Mouse (Mus musculus) yolk sac, embryonic 10.5 days (tissue): ENCODE measurements around the gene Gm10591.
"Not testable (repeated sequence)": the region's sequence is repeated elsewhere in the genome, so short reads cannot be mapped to it uniquely, and the experiment has no call there.

Experiments
- DNase-seq: peaks from one replicate; pipeline ENCODE4 v3.0.0-alpha.2; 2017; ENCODE audit warnings: low spot score

The Gm10591 gene

GRCm38 (mm10) chr4:42611895-42612294, at the start of gene Gm10591:
TSS of gene Gm10591 (plus strand) at chr4:42612195.
- not testable (repeated sequence) for DNase-seq

DNA sequence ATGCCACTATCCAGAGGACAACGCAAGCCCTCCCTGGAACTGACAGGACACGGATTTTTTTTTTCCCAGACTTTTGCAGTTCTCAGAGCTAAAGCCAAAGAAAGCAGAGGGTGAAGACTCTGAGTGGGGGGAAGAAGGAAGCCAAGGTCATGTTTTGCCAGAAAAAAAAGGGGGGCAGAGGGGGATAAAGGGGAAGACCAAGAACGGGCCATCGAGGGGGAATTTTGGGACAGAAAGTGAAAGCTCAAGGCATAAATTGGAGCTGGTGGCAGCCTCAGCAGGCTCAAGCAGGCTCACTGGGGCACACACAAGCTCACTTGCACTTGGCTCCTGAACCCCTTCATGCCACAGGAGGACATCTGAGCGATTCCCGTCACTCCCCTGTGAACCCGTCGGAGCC, 17.4 kb downstream of the Gm10591 start, which contains the start of gene Gm2564:
TSS of gene Gm2564 (plus strand) at position 301 of the 400 bp plus-strand sequence.
- not testable (repeated sequence) for DNase-seq

DNA sequence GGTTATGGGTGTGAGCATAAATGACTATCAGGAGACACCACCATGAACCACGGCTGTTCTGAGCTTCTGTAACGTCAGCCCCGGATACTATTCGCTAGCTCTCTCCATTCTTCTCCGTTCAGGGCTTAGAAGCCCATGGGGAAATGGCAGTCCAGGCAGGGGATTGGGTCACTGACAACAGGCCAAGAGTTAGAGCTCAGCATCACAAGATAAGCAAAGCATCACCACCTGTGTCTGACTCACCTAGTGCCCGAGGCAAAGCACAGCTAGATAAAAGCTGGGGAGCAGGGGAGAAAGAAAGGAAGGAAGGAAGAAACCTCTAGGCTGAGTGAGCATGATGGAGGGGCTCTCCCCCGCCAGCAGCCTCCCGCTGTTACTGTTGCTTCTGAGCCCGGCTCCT, 43.0 kb downstream of the Gm10591 start, which contains the start of gene Ccl27b:
TSS of gene Ccl27b (plus strand) at position 301 of the 400 bp plus-strand sequence.
- DNase-seq, result not testable (repeated sequence)

DNA sequence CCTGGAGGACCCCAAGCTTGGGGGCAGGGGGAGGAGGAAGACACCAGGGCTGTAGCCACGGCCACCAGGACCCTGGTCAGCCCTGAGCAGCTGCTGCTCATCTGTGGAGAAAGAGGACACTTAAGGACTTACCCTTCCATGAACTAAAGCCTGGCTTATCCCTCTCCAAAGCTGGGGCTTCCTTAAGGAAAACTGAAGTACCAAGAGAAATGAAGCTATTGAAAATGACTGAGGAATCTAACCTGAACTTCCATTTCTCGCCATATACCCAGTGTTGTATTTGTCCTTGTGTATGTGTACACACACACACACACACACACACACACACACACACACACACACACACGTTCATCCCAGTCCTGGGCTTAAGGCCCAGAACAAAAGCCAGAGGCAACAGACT, 49.8 kb downstream of the Gm10591 start, which contains the start of gene Il11ra2:
TSS of gene Il11ra2 (minus strand) at position 101 of the 400 bp plus-strand sequence.
- DNase-seq, result not testable (repeated sequence)
